Mouse (Mus musculus): ENCODE results near the gene Trappc13. TPM values are rescaled to one million over a fixed set of nuclear protein-coding genes. Genes with fewer than 3 reads are reported as not detected.

Gene Trappc13
- polyA plus RNA-seq, 1 experiment from 2014 or later = 66.2 TPM

- ATAC-seq (ENCODE audit: insufficient number of reproducible peaks, insufficient read depth, low FRiP score, low read depth) = peak; percentile 71; the same call in 1 of the 2 replicates
- no peaks in the 10 kb centered on the region for H3K9me3 ChIP-seq (ENCODE audit: control insufficient read depth, low read depth, low read length)
- H3K27ac ChIP-seq (ENCODE audit: low read length) = peak overlapping the region; percentile 61; the same call in 1 of the 2 replicates
- peak overlapping the region; percentile 78 for H3K4me2 ChIP-seq (replicated peaks; ENCODE audit: low read depth, low read length)
- H3K4me3 ChIP-seq (ENCODE audit: low read depth, low read length) = peak overlapping the region; percentile 79
- WGBS = under 1% methylated on average over 38 of the region's 38 CpGs
- H3K9ac ChIP-seq (replicated peaks; ENCODE audit: low read depth, low read length) = peak overlapping the region; percentile 38
- H3K4me1 ChIP-seq (ENCODE audit: control insufficient read depth, insufficient read depth, low read length) = no peaks in the 10 kb centered on the region
- H3K36me3 ChIP-seq (ENCODE audit: control insufficient read depth, insufficient read depth, low read length) = no peaks in the 10 kb centered on the region; the same call in 1 of the 2 replicates
- H3K27me3 ChIP-seq (ENCODE audit: control insufficient read depth, insufficient read depth, low read length) = no peaks in the 10 kb centered on the region
Observed at GRCm38 (mm10) chr13:104109816-104110521, 68.3 kb downstream of the Trappc13 start.

GRCm38 (mm10) chr13:104109288-104109815, 68.9 kb downstream of the Trappc13 start, which contains the start of the genes Nln and Sgtb:
Gene Nln, minus strand, starts transcription at chr13:104109614.
Gene Sgtb, plus strand, starts transcription at chr13:104109741.
- 1% methylated on average over 37 of the region's 44 CpGs for WGBS
- no peaks in the 10 kb centered on the region for H3K27me3 ChIP-seq (ENCODE audit: control insufficient read depth, insufficient read depth, low read length)
- peak within 1 kb of the TSS; percentile 61; the same call in 1 of the 2 replicates for H3K27ac ChIP-seq (ENCODE audit: low read length)
- no peaks in the 10 kb centered on the region; the same call in 1 of the 2 replicates for H3K36me3 ChIP-seq (ENCODE audit: control insufficient read depth, insufficient read depth, low read length)
- H3K9ac ChIP-seq (replicated peaks; ENCODE audit: low read depth, low read length) = peak within 1 kb of the TSS; percentile 64
- peak within 1 kb of the TSS; percentile 78 for H3K4me2 ChIP-seq (replicated peaks; ENCODE audit: low read depth, low read length)
- no peaks in the 10 kb centered on the region for H3K9me3 ChIP-seq (ENCODE audit: control insufficient read depth, low read depth, low read length)
- H3K4me1 ChIP-seq (ENCODE audit: control insufficient read depth, insufficient read depth, low read length) = no peaks in the 10 kb centered on the region
- peak; percentile 98 for ATAC-seq (ENCODE audit: insufficient number of reproducible peaks, insufficient read depth, low FRiP score, low read depth)
- H3K4me3 ChIP-seq (ENCODE audit: low read depth, low read length) = peak within 1 kb of the TSS; percentile 79

- no peaks in the 10 kb centered on the region for H3K4me1 ChIP-seq (ENCODE audit: control insufficient read depth, insufficient read depth, low read length)
- peak overlapping the region; percentile 64 for H3K9ac ChIP-seq (replicated peaks; ENCODE audit: low read depth, low read length)
- no peak for ATAC-seq (ENCODE audit: insufficient number of reproducible peaks, insufficient read depth, low FRiP score, low read depth)
- no peaks in the 10 kb centered on the region; the same call in 1 of the 2 replicates for H3K36me3 ChIP-seq (ENCODE audit: control insufficient read depth, insufficient read depth, low read length)
- WGBS = 1% methylated on average over 24 of the region's 24 CpGs
- H3K4me3 ChIP-seq (ENCODE audit: low read depth, low read length) = peak overlapping the region; percentile 79
- no peaks in the 10 kb centered on the region for H3K27me3 ChIP-seq (ENCODE audit: control insufficient read depth, insufficient read depth, low read length)
- H3K9me3 ChIP-seq (ENCODE audit: control insufficient read depth, low read depth, low read length) = no peaks in the 10 kb centered on the region; the same call in 1 of the 2 replicates
- H3K4me2 ChIP-seq (replicated peaks; ENCODE audit: low read depth, low read length) = peak overlapping the region; percentile 78
- peak overlapping the region; percentile 21; the same call in 1 of the 2 replicates for H3K27ac ChIP-seq (ENCODE audit: low read length)
Observed at GRCm38 (mm10) chr13:104108651-104109287, 69.5 kb downstream of the Trappc13 start.

GRCm38 (mm10) chr13:104101606-104102235, 76.5 kb downstream of the Trappc13 start:
- Histone ChIP-seq H3K27me3 (ENCODE audit: control insufficient read depth, insufficient read depth, low read length) (no peaks in the 10 kb centered on the region), H3K4me1 (ENCODE audit: control insufficient read depth, insufficient read depth, low read length) (no peaks in the 10 kb centered on the region), H3K4me2 (replicated peaks; ENCODE audit: low read depth, low read length) (no peak overlapping the region), H3K27ac (ENCODE audit: low read length) (no peak overlapping the region), H3K36me3 (ENCODE audit: control insufficient read depth, insufficient read depth, low read length) (no peaks in the 10 kb centered on the region), H3K9ac (replicated peaks; ENCODE audit: low read depth, low read length) (no peak overlapping the region), H3K9me3 (ENCODE audit: control insufficient read depth, low read depth, low read length) (no peaks in the 10 kb centered on the region; the same call in 1 of the 2 replicates), H3K4me3 (ENCODE audit: low read depth, low read length) (no peak overlapping the region)
- WGBS = 81% methylated on average over 5 of the region's 5 CpGs
- no peak for ATAC-seq (ENCODE audit: insufficient number of reproducible peaks, insufficient read depth, low FRiP score, low read depth)

- Histone ChIP-seq H3K4me3 (ENCODE audit: low read depth, low read length) (no peak overlapping the region), H3K9me3 (ENCODE audit: control insufficient read depth, low read depth, low read length) (no peaks in the 10 kb centered on the region; the same call in 1 of the 2 replicates), H3K36me3 (ENCODE audit: control insufficient read depth, insufficient read depth, low read length) (no peaks in the 10 kb centered on the region), H3K4me2 (replicated peaks; ENCODE audit: low read depth, low read length) (no peak overlapping the region), H3K4me1 (ENCODE audit: control insufficient read depth, insufficient read depth, low read length) (no peaks in the 10 kb centered on the region), H3K27me3 (ENCODE audit: control insufficient read depth, insufficient read depth, low read length) (no peaks in the 10 kb centered on the region), H3K27ac (ENCODE audit: low read length) (no peak overlapping the region), H3K9ac (replicated peaks; ENCODE audit: low read depth, low read length) (no peak overlapping the region)
- no peak for ATAC-seq (ENCODE audit: insufficient number of reproducible peaks, insufficient read depth, low FRiP score, low read depth)
- WGBS = 85% methylated on average over 4 of the region's 4 CpGs
Observed at GRCm38 (mm10) chr13:104100416-104100815, 77.9 kb downstream of the Trappc13 start.

- H3K4me1 ChIP-seq (ENCODE audit: control insufficient read depth, insufficient read depth, low read length) = no peaks in the 10 kb centered on the region
- no peak overlapping the region for H3K27ac ChIP-seq (ENCODE audit: low read length)
- no peaks in the 10 kb centered on the region for H3K36me3 ChIP-seq (ENCODE audit: control insufficient read depth, insufficient read depth, low read length)
- no peaks in the 10 kb centered on the region for H3K27me3 ChIP-seq (ENCODE audit: control insufficient read depth, insufficient read depth, low read length)
- H3K4me2 ChIP-seq (replicated peaks; ENCODE audit: low read depth, low read length) = no peak overlapping the region
- ATAC-seq (ENCODE audit: insufficient number of reproducible peaks, insufficient read depth, low FRiP score, low read depth) = no peak
- H3K9me3 ChIP-seq (ENCODE audit: control insufficient read depth, low read depth, low read length) = no peaks in the 10 kb centered on the region
- H3K9ac ChIP-seq (replicated peaks; ENCODE audit: low read depth, low read length) = no peak overlapping the region
- WGBS = 93% methylated on average over 7 of the region's 7 CpGs
- H3K4me3 ChIP-seq (ENCODE audit: low read depth, low read length) = no peak overlapping the region
Observed at GRCm38 (mm10) chr13:104097190-104097589, 81.1 kb downstream of the Trappc13 start.

GRCm38 (mm10) chr13:104095955-104096354, 82.3 kb downstream of the Trappc13 start:
- H3K27ac ChIP-seq (ENCODE audit: low read length) = no peak overlapping the region
- ATAC-seq (ENCODE audit: insufficient number of reproducible peaks, insufficient read depth, low FRiP score, low read depth) = no peak
- H3K4me3 ChIP-seq (ENCODE audit: low read depth, low read length) = no peak overlapping the region
- H3K9ac ChIP-seq (replicated peaks; ENCODE audit: low read depth, low read length) = no peak overlapping the region
- no peaks in the 10 kb centered on the region for H3K36me3 ChIP-seq (ENCODE audit: control insufficient read depth, insufficient read depth, low read length)
- WGBS = 58% methylated on average over 7 of the region's 7 CpGs
- no peak overlapping the region for H3K4me2 ChIP-seq (replicated peaks; ENCODE audit: low read depth, low read length)
- H3K4me1 ChIP-seq (ENCODE audit: control insufficient read depth, insufficient read depth, low read length) = no peaks in the 10 kb centered on the region
- no peaks in the 10 kb centered on the region for H3K9me3 ChIP-seq (ENCODE audit: control insufficient read depth, low read depth, low read length)
- no peaks in the 10 kb centered on the region for H3K27me3 ChIP-seq (ENCODE audit: control insufficient read depth, insufficient read depth, low read length)

Data from stomach, embryonic 14.5 days (tissue).